Mouse (Mus musculus) bone marrow, adult 2 months (tissue): ENCODE data around the gene Med24. TPM values are rescaled to one million over a fixed set of nuclear protein-coding genes. Genes with fewer than 3 reads are reported as not detected.

Source experiments
- H3K27ac ChIP-seq: fragments of 200-500 bp; 2 replicates; pipeline ENCODE4 v1.5.1; 2012; ENCODE audit warnings: low read depth, mild to moderate bottlenecking, control low read depth, inconsistent platforms, low read length; ENCODE audit not compliant: control insufficient read depth, poor library complexity, insufficient read depth
- H3K4me1 ChIP-seq: fragments of 200-500 bp; 2 replicates; pipeline ENCODE4 v1.6.1; 2011; ENCODE audit warnings: low read length; ENCODE audit not compliant: control insufficient read depth, insufficient read depth
- H3K4me3 ChIP-seq: fragments of 200-500 bp; replicated peaks from 2 replicates; pipeline ENCODE3; 2011; ENCODE audit warnings: mild to moderate bottlenecking, low read depth, low read length, control low read depth; ENCODE audit not compliant: control insufficient read depth
- CTCF ChIP-seq: fragments of 200-500 bp; IDR thresholded peaks from 2 replicates; pipeline ENCODE4 v1.5.1; 2011; ENCODE audit warnings: low read length, control low read depth; ENCODE audit not compliant: control insufficient read depth, insufficient read depth
- POLR2A ChIP-seq: fragments of 200-500 bp; IDR thresholded peaks from 2 replicates; pipeline ENCODE4 v1.6.1; 2011; ENCODE audit warnings: low read depth, mild to moderate bottlenecking, control low read depth, low read length, borderline replicate concordance; ENCODE audit not compliant: control insufficient read depth
- WGBS: fragments of 180-500 bp; shearing (Covaris S2); methylation state at CpG from one replicate; pipeline ENCODE4 v1.1.7; 2018; 5-methylcytosine and 5-hydroxymethylcytosine counted together
- polyA plus RNA-seq: library from polyadenylated mRNA; stranded (reverse); fragments of >200 nt; gene quantifications from 2 replicates; pipeline ENCODE4 v1.2.4, GENCODE M21; 2011; ENCODE audit warnings: low replicate concordance; ENCODE audit not compliant: missing spikeins, insufficient read depth, insufficient read length

Gene Med24
- polyA plus RNA-seq, 1 experiment, result 26.7 TPM

DNA sequence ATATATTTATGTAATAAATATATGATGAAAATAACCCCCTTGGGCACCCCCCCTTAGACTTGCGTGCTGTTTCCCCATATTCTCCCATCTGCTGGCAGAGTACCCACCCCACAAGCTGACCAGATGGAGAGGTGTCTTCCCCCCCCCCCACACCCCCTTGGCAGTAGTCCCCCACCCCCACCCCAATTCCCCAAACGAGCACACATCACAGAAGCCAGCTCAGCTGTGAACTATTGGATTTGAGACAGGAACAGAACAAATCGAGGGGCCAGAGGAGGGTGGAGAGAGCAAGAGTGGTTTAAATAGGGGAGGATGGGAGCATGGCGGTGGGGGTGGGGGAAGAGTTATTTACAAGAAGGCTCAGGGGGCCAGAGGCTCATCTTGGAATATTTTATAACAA, 38.5 kb upstream of the Med24 start:
- Histone ChIP-seq H3K4me3 (no peak overlapping the region), H3K27ac (no peak overlapping the region), H3K4me1 (no peaks in the 10 kb centered on the region; the same call in 1 of the 2 replicates)
- TF ChIP-seq POLR2A (no peak), CTCF (no peak)
- WGBS, result 57% methylated on average over 4 of the region's 4 CpGs

DNA sequence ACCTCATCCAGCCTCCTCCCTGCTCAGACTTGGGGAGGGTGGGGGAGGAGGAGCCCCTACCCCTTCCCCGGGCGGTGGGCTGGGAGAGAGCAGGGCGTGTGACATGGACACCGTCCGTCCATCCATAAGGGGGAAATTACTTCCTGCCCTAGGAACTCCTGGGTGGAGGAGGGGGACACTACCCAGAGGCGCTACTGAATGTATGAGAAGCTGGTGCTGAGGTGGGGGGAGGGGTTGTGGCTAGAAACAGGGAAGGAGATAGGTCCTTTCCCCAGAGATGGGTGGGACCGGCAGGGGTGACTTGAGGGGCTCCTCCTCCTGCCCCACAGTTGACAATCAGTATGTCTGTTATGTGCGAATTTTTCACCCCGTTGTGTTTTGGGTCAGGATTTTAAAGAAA, 38.0 kb upstream of the Med24 start:
- no peak for TF ChIP-seq POLR2A
- TF ChIP-seq CTCF, result no peak
- H3K4me1 ChIP-seq, result no peaks in the 10 kb centered on the region; the same call in 1 of the 2 replicates
- WGBS, result 33% methylated on average over 9 of the region's 9 CpGs
- H3K27ac ChIP-seq, result no peak overlapping the region
- H3K4me3 ChIP-seq, result no peak overlapping the region

DNA sequence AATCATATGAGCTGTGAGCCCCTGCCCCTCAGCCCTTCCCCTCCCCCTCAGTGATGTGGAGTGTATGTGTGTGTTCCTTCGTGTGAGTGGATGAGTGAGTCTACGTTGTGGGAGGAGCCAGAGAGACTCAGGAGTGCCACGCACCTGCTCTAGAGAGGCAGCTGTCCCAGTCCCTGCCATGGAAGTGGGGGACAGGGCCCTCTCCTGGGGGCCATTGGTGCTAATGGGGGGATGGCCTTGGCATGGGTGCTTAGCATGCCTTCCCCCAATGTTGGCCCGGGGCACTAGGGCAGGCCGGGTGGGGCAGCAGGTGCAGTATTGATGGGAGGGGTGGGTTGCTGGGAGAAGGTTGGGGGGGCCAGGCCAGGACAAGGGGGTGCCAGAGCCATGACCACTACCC, 37.6 kb upstream of the Med24 start:
- 57% methylated on average over 5 of the region's 5 CpGs for WGBS
- H3K4me1 ChIP-seq, result no peaks in the 10 kb centered on the region; the same call in 1 of the 2 replicates

DNA sequence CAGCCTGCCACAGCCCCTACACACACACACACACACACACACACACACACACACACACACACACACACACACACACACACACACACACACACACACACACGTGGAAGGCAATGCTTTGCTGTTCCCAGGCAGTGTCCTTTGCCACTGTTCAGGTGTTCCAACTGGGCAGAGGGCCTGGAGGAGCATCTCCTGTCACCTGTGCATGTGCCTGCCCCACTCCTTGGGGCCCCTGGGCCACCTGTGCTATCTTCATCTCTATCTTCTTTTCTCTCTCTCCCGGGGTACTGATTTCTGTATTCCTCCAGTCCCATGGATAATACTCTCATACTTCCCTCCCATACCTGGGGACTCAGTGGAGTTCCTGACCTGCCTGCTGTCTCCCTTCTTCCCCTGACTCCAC, 37.1 kb upstream of the Med24 start:
- H3K4me3 ChIP-seq, result no peak overlapping the region
- no peak overlapping the region for H3K27ac ChIP-seq
- TF ChIP-seq POLR2A (no peak), CTCF (no peak)
- no peaks in the 10 kb centered on the region; the same call in 1 of the 2 replicates for H3K4me1 ChIP-seq
- WGBS, result 48% methylated on average over 2 of the region's 2 CpGs

More for the DNA sequence above, 37.6 kb upstream of the Med24 start:
- TF ChIP-seq POLR2A (no peak), CTCF (no peak)
- H3K4me3 ChIP-seq, result no peak overlapping the region
- no peak overlapping the region for H3K27ac ChIP-seq

DNA sequence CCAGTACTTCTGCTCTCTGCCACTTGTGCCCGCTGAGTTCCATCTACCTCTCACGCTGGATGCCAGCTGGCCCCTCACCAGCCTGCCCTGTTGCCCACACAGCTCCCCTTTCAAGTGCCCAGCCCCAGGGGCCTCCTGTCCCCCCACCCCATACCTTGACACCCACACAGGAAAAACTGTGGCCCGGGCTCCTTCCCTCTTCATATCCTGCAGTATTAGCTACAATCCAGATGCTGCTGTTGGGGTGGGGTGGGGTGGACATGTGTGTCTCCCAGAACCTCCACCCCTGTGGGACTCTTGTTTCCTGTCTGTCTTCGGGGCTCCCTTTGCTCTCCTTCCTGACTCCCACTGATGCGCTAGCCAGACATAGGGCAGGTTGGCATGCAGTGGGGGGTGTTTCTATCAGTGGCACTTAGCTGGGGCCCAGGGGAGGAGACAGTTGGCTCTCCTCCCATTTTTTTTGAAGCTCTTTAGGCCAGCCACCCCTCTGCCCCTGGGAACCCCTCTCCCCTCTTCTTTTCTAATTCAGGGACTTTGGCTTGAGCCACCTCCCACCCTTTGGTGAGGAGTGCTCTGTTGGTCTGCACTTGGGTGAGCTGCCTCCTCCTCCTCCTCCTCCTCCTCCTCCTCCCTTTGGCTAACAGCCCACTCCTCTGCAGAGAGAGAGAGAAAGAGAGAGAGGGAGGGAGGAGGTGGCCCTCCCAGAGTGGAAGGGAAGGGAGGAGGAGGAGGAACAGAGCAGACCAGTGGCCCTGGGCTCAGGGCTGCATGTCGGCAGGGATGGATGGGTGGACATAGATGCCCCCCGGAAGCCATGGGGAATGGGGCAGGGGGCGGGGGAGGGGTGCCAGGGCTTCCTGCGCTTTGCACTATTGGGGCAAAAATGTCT, 36.4 kb upstream of the Med24 start:
- WGBS, result 38% methylated on average over 9 of the region's 9 CpGs
- no peak overlapping the region for H3K4me3 ChIP-seq
- no peaks in the 10 kb centered on the region; the same call in 1 of the 2 replicates for H3K4me1 ChIP-seq
- TF ChIP-seq POLR2A (no peak), CTCF (no peak)
- no peak overlapping the region for H3K27ac ChIP-seq

DNA sequence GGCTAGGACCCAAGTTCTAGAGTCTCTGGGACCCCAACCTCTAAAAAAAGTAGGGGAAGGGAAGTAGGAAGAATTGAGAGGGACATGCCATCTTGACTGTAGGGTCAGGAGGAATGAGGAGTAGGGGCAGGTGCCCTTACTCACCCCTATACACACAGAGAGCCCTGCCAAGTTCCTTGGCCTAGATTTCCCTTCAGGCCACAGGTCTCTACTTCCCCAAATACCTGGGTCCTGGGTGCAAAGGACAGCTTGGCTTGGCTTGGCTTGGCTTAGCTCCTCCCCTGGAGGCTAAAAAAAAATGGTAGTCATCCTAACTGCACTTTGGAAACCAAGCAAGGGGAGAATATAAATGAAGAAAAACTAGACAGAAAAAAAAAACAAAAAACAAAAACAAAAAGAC, 35.5 kb upstream of the Med24 start:
- Histone ChIP-seq H3K4me3 (no peak overlapping the region), H3K4me1 (no peaks in the 10 kb centered on the region; the same call in none of the 2 replicates), H3K27ac (no peak overlapping the region)
- no peak for TF ChIP-seq CTCF

DNA sequence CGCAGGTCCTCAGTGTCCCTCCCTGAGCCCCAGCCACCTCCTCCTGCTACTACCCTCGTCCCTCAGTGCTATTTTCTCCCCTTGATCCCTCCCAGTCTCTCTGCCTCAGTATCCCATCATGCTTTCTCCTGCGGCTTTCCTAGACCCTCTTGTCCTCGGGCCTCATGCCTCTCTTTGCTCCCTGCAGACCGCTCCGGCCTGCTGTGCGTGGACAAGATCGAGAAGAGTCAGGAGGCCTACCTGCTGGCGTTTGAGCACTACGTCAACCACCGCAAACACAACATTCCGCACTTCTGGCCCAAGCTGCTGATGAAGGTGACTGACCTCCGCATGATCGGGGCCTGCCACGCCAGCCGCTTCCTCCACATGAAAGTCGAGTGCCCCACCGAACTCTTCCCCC, 34.9 kb upstream of the Med24 start:
- Histone ChIP-seq H3K4me3 (no peak overlapping the region), H3K27ac (no peak overlapping the region), H3K4me1 (no peaks in the 10 kb centered on the region; the same call in none of the 2 replicates)
- TF ChIP-seq POLR2A, result no peak
- TF ChIP-seq CTCF, result no peak
- WGBS, result 86% methylated on average over 18 of the region's 18 CpGs

DNA sequence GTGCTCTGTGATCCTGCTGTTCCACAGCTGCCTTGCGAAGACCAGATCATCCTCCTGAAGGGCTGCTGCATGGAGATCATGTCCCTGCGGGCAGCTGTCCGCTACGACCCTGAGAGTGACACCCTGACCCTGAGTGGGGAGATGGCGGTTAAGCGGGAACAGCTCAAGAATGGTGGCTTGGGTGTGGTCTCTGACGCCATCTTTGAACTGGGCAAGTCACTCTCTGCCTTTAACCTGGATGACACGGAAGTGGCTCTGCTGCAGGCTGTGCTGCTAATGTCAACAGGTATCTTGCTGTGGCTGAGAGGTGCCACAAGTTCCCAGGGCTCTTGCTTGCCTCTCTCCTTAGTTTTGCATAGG, 34.2 kb upstream of the Med24 start:
- 88% methylated on average over 8 of the region's 8 CpGs for WGBS
- no peak overlapping the region for H3K4me3 ChIP-seq
- no peak overlapping the region for H3K27ac ChIP-seq
- H3K4me1 ChIP-seq, result no peaks in the 10 kb centered on the region; the same call in 1 of the 2 replicates
- TF ChIP-seq POLR2A (no peak), CTCF (no peak)
